Mouse (Mus musculus) heart, postnatal 36 days (tissue): ENCODE data around the gene Dkk2. TPM values are rescaled to one million over a fixed set of nuclear protein-coding genes. Genes with fewer than 3 reads are reported as not detected.

Experiments
- DNase-seq, 2 experiments: peaks; one replicate each; pipeline ENCODE4 v3.0.0; 2021 to 2022
- intact Hi-C: fragments of 180-260 bp; cut with DNase I; formaldehyde crosslinking; loops from one replicate; pipeline ENCODE4 v1.15.1; 2025
- total RNA-seq, 2 experiments: library from RNA; stranded (reverse); gene quantifications; 2 replicates each; pipeline ENCODE4 v1.2.3; 2021

Dkk2 gene
- total RNA-seq, 2 experiments from 2014 or later = 0.11 to 0.14 TPM

DNA sequence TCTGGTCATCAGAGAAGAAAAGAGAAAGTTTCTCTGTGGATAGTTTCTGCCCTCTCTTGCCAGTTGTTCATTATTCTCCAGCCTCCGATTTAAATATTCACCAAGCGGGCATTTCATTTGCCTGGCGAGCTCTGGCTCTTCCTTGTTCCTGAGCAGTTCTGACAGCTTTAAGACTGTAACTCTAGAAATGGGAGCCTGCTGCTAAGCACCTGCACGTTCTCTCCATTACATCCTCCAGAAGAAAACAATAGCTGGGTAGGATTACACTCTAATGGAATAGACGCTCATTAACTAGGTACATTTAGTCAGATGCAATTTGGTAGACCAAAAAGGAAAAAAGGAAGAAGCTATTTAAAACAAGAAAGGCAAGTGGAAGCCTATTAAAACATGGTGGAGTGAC is 36.3 kb downstream of the Dkk2 start:
- intact Hi-C loops = no loop called here
- no peak for DNase-seq

DNA sequence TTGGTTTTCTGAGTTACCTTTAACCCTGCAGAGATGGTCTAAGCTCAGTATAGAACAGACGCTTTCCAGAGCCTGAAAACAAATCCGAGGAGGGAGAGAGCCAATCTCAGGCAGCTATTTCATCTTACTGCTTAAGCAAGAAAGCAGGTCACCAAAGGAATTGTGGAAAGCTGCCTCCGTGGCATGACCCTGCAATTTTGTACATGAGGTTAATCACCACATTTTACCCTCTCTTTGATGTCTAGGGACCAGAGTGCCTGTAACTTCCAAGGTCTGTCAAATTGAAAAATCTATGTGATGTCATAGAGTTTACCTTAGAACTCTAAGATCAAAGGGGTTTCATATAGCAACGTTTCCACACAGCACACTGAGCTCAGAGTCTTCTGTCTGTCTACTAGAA is 37.5 kb downstream of the Dkk2 start:
- intact Hi-C loops = no loop called here
- DNase-seq = no peak

DNA sequence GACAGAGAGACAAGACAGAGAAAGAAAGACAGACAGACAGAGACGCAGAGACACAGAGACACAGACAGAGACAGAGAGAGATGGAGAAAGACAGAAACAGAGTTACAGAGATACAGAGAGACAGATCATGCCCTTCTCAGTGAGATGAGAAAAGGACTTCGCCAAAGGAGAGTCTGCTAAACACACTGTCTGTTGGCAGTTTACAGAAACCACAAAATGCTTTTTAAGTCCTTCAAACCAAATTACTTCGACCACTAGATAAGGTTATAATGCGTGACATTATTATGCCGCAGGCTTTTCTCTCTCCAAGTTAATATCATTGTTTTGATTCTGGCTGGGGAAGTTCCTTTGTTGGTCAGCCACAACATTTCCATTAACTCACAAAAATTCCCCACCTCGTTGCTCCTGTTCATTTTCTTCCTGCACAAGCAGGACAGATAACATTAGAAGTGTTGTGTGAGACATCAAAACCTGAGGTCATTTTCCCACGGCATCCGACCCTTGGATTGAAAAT is 40.2 kb downstream of the Dkk2 start:
- DNase-seq = no peak
- intact Hi-C loops = no loop called here

DNA sequence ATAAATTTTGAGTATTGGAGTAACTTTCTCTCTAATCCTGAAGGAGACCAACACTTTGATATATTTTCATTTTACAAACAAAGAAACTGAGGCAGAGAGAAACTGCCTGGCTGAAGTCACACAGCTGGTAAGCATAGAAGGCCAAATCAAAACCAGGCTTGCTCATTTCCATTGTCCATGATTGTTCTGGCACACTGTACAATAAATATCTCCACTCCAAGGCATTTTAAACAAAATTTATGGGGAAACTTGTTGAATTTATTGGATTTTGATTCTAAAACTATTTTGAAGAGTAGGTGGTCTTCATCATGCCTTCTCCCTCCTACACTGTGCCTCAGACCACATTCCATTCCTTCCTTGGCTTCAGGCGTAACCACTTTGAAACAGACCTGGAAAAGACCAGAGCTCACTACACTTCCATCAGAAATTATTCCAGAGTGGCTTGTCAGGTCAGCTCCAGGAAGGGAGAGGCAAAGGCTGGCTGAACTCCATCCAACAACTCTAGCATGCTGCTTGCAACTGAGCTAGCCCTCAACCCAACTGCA is 44.7 kb downstream of the Dkk2 start:
- intact Hi-C loops = no loop called here
- no peak for DNase-seq

- intact Hi-C loops = no loop called here
- no peak for DNase-seq
Measured at GRCm38 (mm10) chr3:132130781-132131180, 45.7 kb downstream of the Dkk2 start.

GRCm38 (mm10) chr3:132131939-132132338 is 46.8 kb downstream of the Dkk2 start:
- intact Hi-C loops = no loop called here

DNA sequence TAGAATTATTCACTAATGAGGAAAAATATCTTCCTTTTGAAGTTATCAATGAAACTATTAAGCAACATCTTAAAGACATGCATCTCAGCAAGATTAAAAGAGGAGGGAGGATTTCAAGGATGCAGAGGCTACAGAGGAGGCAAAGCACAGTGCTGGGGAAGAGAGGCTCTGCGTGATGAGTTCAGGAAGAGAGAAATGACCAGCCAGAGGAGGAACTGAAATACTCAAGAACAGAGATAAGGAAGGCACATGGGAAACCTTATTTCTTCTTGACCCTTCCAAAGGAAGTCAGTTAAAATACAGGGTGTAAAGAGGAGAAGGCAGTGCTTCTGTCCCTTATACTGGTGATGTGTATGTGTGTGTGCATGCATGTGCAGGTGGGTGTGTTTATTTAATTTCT is 49.4 kb downstream of the Dkk2 start:
- intact Hi-C loops = no loop called here
- DNase-seq = no peak

More at GRCm38 (mm10) chr3:132131939-132132338, 46.8 kb downstream of the Dkk2 start:
- DNase-seq = no peak

DNA sequence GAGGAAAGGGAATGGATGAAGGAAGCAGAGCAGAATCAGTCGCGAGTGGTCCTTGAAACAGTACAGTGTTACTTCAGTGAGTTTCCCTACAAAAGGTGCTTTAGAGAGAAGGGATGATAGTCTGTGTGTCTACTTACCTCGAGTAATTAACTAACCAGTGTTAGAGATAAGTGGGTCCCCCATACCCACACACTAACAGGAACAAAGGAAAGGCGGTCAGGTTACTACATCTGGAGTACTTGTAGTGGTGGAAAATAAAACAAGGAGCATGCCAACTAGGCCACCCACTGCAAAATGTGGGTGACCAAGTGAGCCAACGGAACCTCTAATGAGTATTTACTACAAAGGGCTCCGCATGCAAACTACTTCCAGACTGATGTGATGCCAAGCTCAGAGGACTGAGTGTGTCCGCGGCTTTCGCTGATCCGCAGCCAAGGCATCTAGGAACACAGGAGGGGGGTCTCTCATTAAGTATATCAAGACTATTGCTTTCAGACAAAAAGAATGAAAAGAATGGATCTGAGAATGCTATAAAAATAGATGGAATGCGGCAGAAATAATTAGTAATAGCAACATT is 52.8 kb downstream of the Dkk2 start:
- intact Hi-C loops = no loop called here
- no peak for DNase-seq

- intact Hi-C loops = no loop called here
- DNase-seq = no peak
Measured at GRCm38 (mm10) chr3:132141031-132141430, 55.9 kb downstream of the Dkk2 start.

- intact Hi-C loops = no loop called here
- no peak for DNase-seq
Measured at GRCm38 (mm10) chr3:132149446-132150025, 64.4 kb downstream of the Dkk2 start.

DNA sequence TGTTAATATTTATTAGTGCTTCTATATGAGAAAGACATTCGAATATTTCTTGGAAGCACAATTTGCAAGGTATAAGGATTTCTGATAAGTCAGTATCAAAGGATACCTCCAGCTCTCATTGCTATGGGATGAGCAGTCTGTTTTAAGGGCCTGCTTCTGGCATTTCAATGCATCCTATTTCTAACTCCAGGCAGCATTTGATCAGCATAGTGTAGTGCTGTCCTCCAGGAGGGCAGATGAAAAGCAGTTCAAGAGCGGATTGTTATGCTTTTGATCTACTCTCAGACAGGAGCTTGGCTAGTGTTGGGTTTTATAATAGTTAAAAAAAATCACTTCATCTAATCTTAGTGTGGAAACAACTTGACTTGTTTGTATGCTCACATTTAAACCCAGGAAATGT is 73.7 kb downstream of the Dkk2 start:
- no peak for DNase-seq
- intact Hi-C loops = no loop called here

DNA sequence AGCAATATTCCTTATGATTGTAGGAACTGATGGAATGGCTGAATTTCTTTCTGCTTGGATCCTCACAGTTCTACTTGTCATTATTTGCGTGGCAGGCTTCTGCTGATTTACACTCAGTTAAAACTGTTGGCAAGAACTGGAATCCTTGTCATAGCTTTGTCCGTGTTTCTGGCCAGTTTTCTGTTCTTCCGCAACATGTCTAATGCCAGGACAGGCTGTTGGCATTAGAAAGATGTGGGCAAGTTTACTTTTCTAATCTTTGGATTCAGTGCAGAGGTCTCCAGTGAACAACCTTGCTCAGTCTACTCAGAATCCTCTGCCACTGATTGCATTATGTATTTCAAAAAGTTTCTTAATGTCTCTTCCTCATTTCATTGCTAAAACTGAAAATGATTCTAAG is 83.8 kb downstream of the Dkk2 start:
- DNase-seq = no peak
- intact Hi-C loops = no loop called here

GRCm38 (mm10) chr3:132186888-132187552 is 101.9 kb downstream of the Dkk2 start:
- intact Hi-C loops = no loop called here
- DNase-seq = no peak

DNA sequence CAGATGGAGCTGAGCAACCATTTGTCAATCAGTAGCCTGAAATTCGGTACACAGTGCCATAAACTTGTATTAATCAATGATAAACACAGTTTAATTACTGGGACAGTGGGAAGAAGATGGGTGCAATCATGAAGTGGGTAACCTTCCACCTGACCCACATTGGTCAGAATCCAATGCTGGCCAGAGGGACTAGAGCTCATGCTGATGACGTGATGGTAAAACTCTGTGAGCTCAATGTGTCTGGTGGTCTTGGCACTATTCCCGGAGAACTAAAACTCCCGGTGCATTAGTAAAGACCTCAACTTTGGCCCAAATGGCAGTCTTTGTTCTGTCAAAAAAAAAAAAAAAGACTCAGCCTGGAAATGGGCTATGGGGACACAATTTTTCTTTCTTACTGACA is 116.9 kb downstream of the Dkk2 start:
- intact Hi-C loops = no loop called here
- no peak for DNase-seq

DNA sequence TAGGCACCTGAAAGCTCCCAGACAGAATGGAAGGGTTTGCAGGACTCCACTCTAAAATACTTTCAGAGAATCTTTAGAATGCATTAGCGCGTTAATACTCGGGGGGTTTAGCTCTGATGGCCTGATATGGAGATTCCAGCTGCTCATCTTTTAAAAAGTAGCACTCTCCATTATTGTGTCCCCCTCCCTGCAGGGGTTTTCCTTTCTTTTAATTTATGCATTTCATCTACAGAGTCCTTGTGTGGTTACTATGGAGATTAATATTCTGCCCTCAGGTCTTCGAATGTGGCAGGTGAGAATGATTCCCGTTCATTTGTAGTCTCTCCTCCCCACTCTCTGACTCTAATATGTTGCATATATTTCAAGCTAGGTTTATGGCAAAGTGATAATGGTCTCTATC is 117.6 kb downstream of the Dkk2 start:
- intact Hi-C loops = no loop called here
- no peak for DNase-seq

DNA sequence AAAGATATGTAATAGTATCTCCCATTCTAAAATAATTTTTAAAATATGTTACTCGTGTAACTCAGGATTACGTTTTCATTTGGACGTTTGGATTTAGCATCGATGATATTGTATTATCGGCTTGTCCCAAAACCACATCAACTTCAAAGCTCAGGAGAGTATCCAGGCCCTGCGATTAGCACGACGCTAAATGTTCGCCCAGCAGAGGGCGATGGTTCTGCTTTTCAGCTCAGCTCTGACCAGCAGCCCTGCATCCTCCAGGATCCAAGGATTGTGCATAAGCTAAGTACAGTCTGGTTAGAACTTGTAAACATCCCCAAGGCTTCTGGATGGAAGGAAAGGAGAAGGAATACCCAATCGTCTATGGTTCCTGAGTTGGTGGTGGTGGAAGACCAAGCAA is 122.4 kb downstream of the Dkk2 start:
- intact Hi-C loops = no loop called here
- DNase-seq = peak; percentile 7 to 22

GRCm38 (mm10) chr3:132211260-132211659 is 126.2 kb downstream of the Dkk2 start:
- intact Hi-C loops = no loop called here

DNA sequence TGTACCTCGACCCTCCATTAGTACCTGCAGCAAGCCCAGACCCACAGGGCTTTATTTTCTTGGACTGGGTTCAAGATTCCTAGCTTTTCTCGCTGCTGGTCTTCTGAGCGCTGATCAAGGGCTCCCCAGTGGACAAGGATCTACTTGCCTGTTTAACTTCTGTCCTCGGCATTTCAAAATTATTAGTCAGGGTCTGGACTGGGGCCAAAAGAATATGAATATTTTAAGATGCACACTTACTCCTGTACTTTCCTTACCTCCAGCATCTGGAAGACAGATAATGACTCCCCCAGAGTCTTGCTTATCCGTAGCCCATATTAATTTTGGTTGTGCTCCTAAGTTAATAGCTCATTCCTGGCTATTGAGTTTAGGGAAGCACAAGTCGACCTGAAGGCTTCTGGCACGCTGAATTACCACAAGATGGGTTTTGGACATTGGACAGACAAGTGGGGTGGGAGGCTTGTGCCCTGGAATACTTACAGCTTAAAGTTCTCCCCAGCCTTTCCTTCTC is 134.9 kb downstream of the Dkk2 start:
- intact Hi-C loops = no loop called here
- no peak for DNase-seq

More at GRCm38 (mm10) chr3:132211260-132211659, 126.2 kb downstream of the Dkk2 start:
- peak in 1 of 2 experiments; percentile 1 for DNase-seq

DNA sequence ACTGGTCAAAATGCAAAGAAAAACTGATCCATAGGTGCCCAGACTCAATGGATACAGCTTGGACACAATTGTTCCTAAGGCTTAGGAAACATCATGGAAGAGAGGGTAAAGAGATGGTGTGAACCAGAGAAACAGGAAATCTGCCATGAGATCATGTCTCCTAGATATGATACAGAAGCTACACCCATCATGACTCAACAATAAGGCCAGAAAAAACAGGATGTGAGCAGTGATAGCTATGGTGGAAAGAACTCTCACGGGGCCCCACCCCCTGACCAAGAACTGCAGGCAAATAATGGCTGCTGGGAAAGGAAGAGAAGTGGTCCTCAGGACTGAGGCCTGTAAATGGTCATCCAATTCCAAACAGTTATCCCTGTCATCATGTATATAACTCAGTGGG is 142.5 kb downstream of the Dkk2 start:
- intact Hi-C loops = no loop called here
- no peak for DNase-seq
